Mouse (Mus musculus): ENCODE measurements around the gene Zbtb42. TPM values are rescaled to one million over a fixed set of nuclear protein-coding genes. Genes with fewer than 3 reads are reported as not detected.

The Zbtb42 gene
- 1.4 and 2.7 TPM in 2 replicates for polyA plus RNA-seq (2016; fragmentation: Nextera tagmentation; extraction: Ambion mirVana)

- WGBS = under 1% methylated on average over 60 of the region's 60 CpGs
- Histone ChIP-seq H3K4me1 (peaks cover 38% of the 10 kb centered on the region), H3K36me3 (no peaks in the 10 kb centered on the region), H3K9me3 (replicated peaks) (no peaks in the 10 kb centered on the region), H3K27me3 (ENCODE audit: low read depth, poor library complexity, severe bottlenecking) (peaks cover 75% of the 10 kb centered on the region), H3K4me3 (peak within 1 kb of the TSS; percentile 75), H3K27ac (peak within 1 kb of the TSS; percentile 85)
- DNase-seq (ENCODE audit: low spot score) = peak; percentile 84
These were observed at the start of gene Zbtb42 for GRCm38 (mm10) chr12:112678555-112679026. TSS of gene Zbtb42 (plus strand) at chr12:112678828.

GRCm38 (mm10) chr12:112628928-112629721, 49.5 kb upstream of the Zbtb42 start:
- peak overlapping the region; percentile 38 for H3K4me3 ChIP-seq
- peak; percentile 79 for DNase-seq (ENCODE audit: low spot score)
- no peaks in the 10 kb centered on the region for H3K9me3 ChIP-seq (replicated peaks)
- 39% methylated on average over 19 of the region's 19 CpGs for WGBS
- no peaks in the 10 kb centered on the region for H3K36me3 ChIP-seq
- peak overlapping the region; percentile 59; the same call in 1 of the 2 replicates for H3K27ac ChIP-seq
- H3K4me1 ChIP-seq = peaks cover 41% of the 10 kb centered on the region
- H3K27me3 ChIP-seq (ENCODE audit: low read depth, poor library complexity, severe bottlenecking) = no peaks in the 10 kb centered on the region

- 92% methylated on average over 12 of the region's 12 CpGs for WGBS
These were observed 48.6 kb upstream of the Zbtb42 start for GRCm38 (mm10) chr12:112630029-112630428.

GRCm38 (mm10) chr12:112630796-112631195, 47.8 kb upstream of the Zbtb42 start:
- H3K9me3 ChIP-seq (replicated peaks) = no peaks in the 10 kb centered on the region
- H3K36me3 ChIP-seq = no peaks in the 10 kb centered on the region
- H3K4me1 ChIP-seq = peaks cover 39% of the 10 kb centered on the region
- no peaks in the 10 kb centered on the region for H3K27me3 ChIP-seq (ENCODE audit: low read depth, poor library complexity, severe bottlenecking)
- H3K4me3 ChIP-seq = no peak overlapping the region
- no peak for DNase-seq (ENCODE audit: low spot score)
- no peak overlapping the region for H3K27ac ChIP-seq
- 92% methylated on average over 5 of the region's 5 CpGs for WGBS

More at GRCm38 (mm10) chr12:112630029-112630428, 48.6 kb upstream of the Zbtb42 start:
- Histone ChIP-seq H3K4me1 (peaks cover 39% of the 10 kb centered on the region), H3K4me3 (no peak overlapping the region), H3K27ac (no peak overlapping the region), H3K9me3 (replicated peaks) (no peaks in the 10 kb centered on the region), H3K36me3 (no peaks in the 10 kb centered on the region), H3K27me3 (ENCODE audit: low read depth, poor library complexity, severe bottlenecking) (no peaks in the 10 kb centered on the region)
- no peak for DNase-seq (ENCODE audit: low spot score)

GRCm38 (mm10) chr12:112631472-112631871, 47.2 kb upstream of the Zbtb42 start:
- Histone ChIP-seq H3K4me1 (peaks cover 35% of the 10 kb centered on the region), H3K27me3 (ENCODE audit: low read depth, poor library complexity, severe bottlenecking) (no peaks in the 10 kb centered on the region), H3K9me3 (replicated peaks) (no peaks in the 10 kb centered on the region), H3K36me3 (no peaks in the 10 kb centered on the region), H3K4me3 (no peak overlapping the region), H3K27ac (no peak overlapping the region)
- 39% methylated on average over 1 of the region's 1 CpGs for WGBS
- no peak for DNase-seq (ENCODE audit: low spot score)

GRCm38 (mm10) chr12:112632084-112632777, 46.4 kb upstream of the Zbtb42 start:
- Histone ChIP-seq H3K4me1 (peaks cover 34% of the 10 kb centered on the region), H3K27me3 (ENCODE audit: low read depth, poor library complexity, severe bottlenecking) (no peaks in the 10 kb centered on the region), H3K36me3 (no peaks in the 10 kb centered on the region), H3K4me3 (no peak overlapping the region), H3K9me3 (replicated peaks) (no peaks in the 10 kb centered on the region), H3K27ac (no peak overlapping the region)
- WGBS = 78% methylated on average over 11 of the region's 11 CpGs
- DNase-seq (ENCODE audit: low spot score) = no peak

GRCm38 (mm10) chr12:112632907-112633306, 45.7 kb upstream of the Zbtb42 start:
- WGBS = 87% methylated on average over 5 of the region's 5 CpGs
- no peak overlapping the region for H3K27ac ChIP-seq
- no peak for DNase-seq (ENCODE audit: low spot score)

GRCm38 (mm10) chr12:112633686-112634085, 44.9 kb upstream of the Zbtb42 start:
- H3K9me3 ChIP-seq (replicated peaks) = no peaks in the 10 kb centered on the region
- peaks cover 27% of the 10 kb centered on the region for H3K4me1 ChIP-seq
- H3K4me3 ChIP-seq = no peak overlapping the region
- H3K27me3 ChIP-seq (ENCODE audit: low read depth, poor library complexity, severe bottlenecking) = no peaks in the 10 kb centered on the region
- H3K27ac ChIP-seq = no peak overlapping the region
- no peak for DNase-seq (ENCODE audit: low spot score)
- WGBS = 81% methylated on average over 9 of the region's 9 CpGs
- H3K36me3 ChIP-seq = no peaks in the 10 kb centered on the region

More at GRCm38 (mm10) chr12:112632907-112633306, 45.7 kb upstream of the Zbtb42 start:
- H3K4me3 ChIP-seq = no peak overlapping the region
- H3K4me1 ChIP-seq = peaks cover 34% of the 10 kb centered on the region
- no peaks in the 10 kb centered on the region for H3K9me3 ChIP-seq (replicated peaks)
- H3K36me3 ChIP-seq = no peaks in the 10 kb centered on the region
- H3K27me3 ChIP-seq (ENCODE audit: low read depth, poor library complexity, severe bottlenecking) = no peaks in the 10 kb centered on the region

- H3K4me1 ChIP-seq = no peaks in the 10 kb centered on the region; the same call in 1 of the 2 replicates
- no peak overlapping the region for H3K27ac ChIP-seq
- 79% methylated on average over 10 of the region's 10 CpGs for WGBS
- no peaks in the 10 kb centered on the region for H3K36me3 ChIP-seq
- H3K27me3 ChIP-seq (ENCODE audit: low read depth, poor library complexity, severe bottlenecking) = no peaks in the 10 kb centered on the region
- no peak for DNase-seq (ENCODE audit: low spot score)
- no peak overlapping the region for H3K4me3 ChIP-seq
- H3K9me3 ChIP-seq (replicated peaks) = no peaks in the 10 kb centered on the region
These were observed 39.1 kb upstream of the Zbtb42 start for GRCm38 (mm10) chr12:112639526-112639925.

- no peak for DNase-seq (ENCODE audit: low spot score)
- Histone ChIP-seq H3K27me3 (ENCODE audit: low read depth, poor library complexity, severe bottlenecking) (no peaks in the 10 kb centered on the region), H3K9me3 (replicated peaks) (no peaks in the 10 kb centered on the region), H3K4me1 (peaks cover 17% of the 10 kb centered on the region), H3K36me3 (peaks cover 20% of the 10 kb centered on the region), H3K4me3 (no peak overlapping the region), H3K27ac (no peak overlapping the region)
- 94% methylated on average over 6 of the region's 6 CpGs for WGBS
These were observed 35.5 kb upstream of the Zbtb42 start for GRCm38 (mm10) chr12:112643126-112643525.

GRCm38 (mm10) chr12:112644180-112644854, 34.3 kb upstream of the Zbtb42 start, which contains the start of gene Siva1:
TSS of gene Siva1 (plus strand) at chr12:112644679.
- Histone ChIP-seq H3K27me3 (ENCODE audit: low read depth, poor library complexity, severe bottlenecking) (no peaks in the 10 kb centered on the region), H3K4me3 (peak within 1 kb of the TSS; percentile 90), H3K27ac (peak within 1 kb of the TSS; percentile 88), H3K9me3 (replicated peaks) (no peaks in the 10 kb centered on the region), H3K4me1 (peaks cover 17% of the 10 kb centered on the region), H3K36me3 (peaks cover 32% of the 10 kb centered on the region)
- 2% methylated on average over 46 of the region's 46 CpGs for WGBS
- peak; percentile 98 for DNase-seq (ENCODE audit: low spot score)

GRCm38 (mm10) chr12:112644855-112645506, 33.6 kb upstream of the Zbtb42 start:
- under 1% methylated on average over 75 of the region's 75 CpGs for WGBS
- no peak for DNase-seq (ENCODE audit: low spot score)
- no peaks in the 10 kb centered on the region for H3K9me3 ChIP-seq (replicated peaks)
- H3K27me3 ChIP-seq (ENCODE audit: low read depth, poor library complexity, severe bottlenecking) = no peaks in the 10 kb centered on the region
- peaks cover 38% of the 10 kb centered on the region for H3K36me3 ChIP-seq
- peaks cover 17% of the 10 kb centered on the region for H3K4me1 ChIP-seq
- peak overlapping the region; percentile 90 for H3K4me3 ChIP-seq
- peak overlapping the region; percentile 88 for H3K27ac ChIP-seq

Data from limb, embryonic 10.5 days (tissue).